Mouse (Mus musculus) lung, adult 18-20 months (tissue): ENCODE measurements around the gene Tnfsf4.
A peak's percentile ranks its signal among the peaks of the same experiment; 100 is the strongest.

ENCODE experiments used
- DNase-seq, 2 experiments: peaks; one replicate each; pipeline ENCODE4 v3.0.0; 2022; ENCODE audit warnings: mixed read lengths in 2 of 2

Gene Tnfsf4

DNA sequence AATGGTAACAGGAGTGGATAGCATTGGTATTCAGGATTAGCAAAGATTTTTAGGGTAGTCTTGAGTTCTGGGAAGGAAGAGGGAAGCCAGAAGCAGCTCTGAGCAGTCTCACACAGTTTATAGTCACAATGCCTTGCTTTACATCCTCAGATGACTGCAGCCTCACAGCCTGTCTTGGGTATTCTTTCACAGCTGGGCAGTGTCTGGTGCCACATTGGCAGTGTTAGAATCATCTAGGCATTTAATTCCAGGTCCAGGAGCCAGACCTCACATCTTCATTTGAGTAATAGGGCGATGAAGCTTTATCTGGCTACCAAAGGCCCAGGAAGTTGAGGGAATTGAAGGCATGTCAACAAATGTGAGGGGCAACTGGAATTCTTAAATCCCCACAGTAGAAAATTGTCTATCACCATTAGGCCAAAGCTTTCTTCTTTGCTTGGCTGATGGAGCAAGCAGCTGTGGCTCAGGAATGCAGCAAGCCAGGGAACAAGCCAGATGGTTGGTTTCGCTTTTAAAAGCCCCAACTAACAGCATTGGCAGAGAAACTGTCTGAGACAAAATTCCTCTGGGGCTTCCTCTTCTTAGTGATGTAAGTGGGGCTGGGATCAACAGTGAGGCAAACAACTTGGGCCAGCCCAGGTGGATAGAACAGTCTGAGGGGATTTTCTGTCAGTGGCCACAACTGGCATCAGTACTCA, 68.3 kb downstream of the Tnfsf4 start:
- peak; percentile 15 to 39 for DNase-seq
